Mouse (Mus musculus) kidney, adult 2 months (tissue): ENCODE data around the gene Dnase1.

ENCODE experiments used
- CTCF ChIP-seq: fragments of 200-500 bp; conservative IDR thresholded peaks from 2 replicates; pipeline ENCODE4 v1.5.1; 2011; ENCODE audit warnings: low read depth, mild to moderate bottlenecking, control low read depth, low read length, moderate library complexity, mixed read lengths; ENCODE audit not compliant: insufficient read depth, insufficient read length
- POLR2A ChIP-seq: fragments of 200-500 bp; IDR thresholded peaks from one replicate; pipeline ENCODE4 v1.6.1; 2011; ENCODE audit warnings: low read depth, low read length, control low read depth

- TF ChIP-seq CTCF (no peak), POLR2A (peak; percentile 48)
These were observed 40.8 kb downstream of the Dnase1 start, which contains the start of gene Trap1 for GRCm38 (mm10) chr16:4077384-4078061.
